Mouse (Mus musculus) layer of hippocampus, adult 9-11 months (tissue): ENCODE results near the gene Fcna.

Source experiments
- DNase-seq: peaks from one replicate; pipeline ENCODE4 v3.0.0; 2022

The Fcna gene

DNA sequence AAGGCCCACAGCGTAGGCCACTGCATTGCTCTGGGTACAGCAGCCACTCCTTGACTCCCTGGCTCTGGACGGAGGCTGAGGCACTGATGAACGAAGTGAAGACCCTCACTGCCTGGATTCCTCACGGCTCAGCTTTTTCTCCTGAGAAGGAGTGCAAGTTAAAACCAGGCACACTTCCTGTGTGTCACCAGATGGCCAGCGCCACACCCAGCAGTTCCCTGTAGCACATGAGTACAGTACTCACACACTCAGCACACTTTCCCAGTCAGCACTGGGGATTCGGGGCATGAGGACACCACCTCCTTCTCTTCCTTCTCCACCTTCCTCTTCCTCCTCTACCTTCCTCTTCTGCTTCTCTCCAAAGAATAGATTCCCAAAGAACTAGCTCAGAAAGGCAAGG is at the start of gene Fcna:
Gene Fcna, minus strand, starts transcription at position 220 of the 400 bp plus-strand sequence.
- no peak for DNase-seq

DNA sequence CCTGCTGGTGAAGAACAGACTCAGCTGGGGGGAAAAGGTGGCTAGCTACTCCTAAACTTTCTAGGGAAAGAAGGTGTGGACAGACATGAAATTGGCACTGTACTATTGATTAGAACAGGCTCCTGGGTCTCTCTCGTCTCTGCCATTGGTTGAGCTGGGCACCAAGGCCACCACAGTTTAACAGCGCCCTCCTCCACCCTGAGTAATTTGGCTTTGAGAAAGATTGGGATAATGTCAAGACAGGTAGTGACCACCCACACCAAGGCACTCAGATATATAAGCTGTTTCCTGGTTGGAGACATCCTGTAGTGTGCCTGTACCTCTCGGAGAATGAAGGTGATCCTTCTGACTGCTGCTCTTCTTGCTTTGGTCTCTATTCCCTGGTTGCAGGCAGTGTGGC is 48.7 kb upstream of the Fcna start, which contains the start of gene Lcn6:
Gene Lcn6, plus strand, starts transcription at position 301 of the 400 bp plus-strand sequence.
- DNase-seq = no peak

DNA sequence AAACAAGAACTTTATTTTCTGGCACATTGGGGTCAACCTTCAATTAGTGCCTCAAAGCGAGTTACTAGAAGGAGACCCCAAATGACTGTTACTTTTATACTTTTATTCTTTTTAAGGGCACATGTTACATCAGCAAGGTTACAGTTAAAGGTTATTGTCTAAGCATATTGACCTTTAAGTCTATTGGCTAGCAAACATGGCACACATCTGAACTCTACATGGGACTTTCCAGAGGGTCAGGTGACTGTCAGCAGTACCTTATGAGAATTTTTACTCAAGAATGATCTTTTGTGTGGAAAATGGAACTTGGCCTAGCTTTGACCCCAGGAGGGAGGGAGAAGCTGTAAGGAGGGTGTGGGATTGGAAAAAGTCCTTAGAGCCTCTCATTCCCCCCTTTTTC is 38.7 kb upstream of the Fcna start:
- DNase-seq = no peak

DNA sequence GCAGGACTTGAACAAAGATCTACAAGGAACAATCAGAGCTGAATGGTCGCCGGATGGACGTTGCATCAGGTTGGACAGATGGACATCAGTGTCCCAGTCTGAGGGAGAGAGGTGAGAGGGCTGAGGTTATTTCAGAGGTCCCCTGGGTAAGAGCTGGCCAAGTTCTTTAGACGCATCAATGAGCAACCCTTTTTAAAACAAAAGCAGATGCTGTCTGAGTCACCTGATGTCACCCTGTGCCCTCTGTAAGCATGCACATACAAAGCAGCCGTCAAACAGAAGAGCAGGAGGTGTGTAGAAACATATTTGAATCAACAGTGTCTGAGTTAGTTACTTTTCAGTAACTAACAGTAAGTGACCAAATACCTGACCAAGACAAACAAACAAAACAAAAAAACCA is 36.3 kb upstream of the Fcna start:
- no peak for DNase-seq

DNA sequence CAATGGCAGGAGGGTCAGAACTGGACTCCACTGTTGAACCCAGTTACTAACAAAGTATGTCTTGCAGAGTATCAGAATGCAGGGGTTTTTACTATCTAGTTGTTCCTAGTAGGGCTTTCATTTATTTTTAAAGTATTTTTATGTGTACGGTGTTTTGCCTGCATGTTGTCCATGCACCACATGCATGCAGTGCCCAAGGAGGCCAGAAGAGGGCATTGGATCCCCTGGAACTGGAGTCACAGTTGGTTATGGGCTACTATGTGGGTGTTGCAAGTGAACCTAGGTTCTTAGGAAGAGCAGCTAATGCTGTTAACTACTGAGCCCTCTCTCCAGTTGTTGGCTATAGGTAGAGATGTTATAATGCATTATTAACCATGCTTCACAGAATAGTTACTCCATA is 35.7 kb upstream of the Fcna start:
- DNase-seq = no peak

DNA sequence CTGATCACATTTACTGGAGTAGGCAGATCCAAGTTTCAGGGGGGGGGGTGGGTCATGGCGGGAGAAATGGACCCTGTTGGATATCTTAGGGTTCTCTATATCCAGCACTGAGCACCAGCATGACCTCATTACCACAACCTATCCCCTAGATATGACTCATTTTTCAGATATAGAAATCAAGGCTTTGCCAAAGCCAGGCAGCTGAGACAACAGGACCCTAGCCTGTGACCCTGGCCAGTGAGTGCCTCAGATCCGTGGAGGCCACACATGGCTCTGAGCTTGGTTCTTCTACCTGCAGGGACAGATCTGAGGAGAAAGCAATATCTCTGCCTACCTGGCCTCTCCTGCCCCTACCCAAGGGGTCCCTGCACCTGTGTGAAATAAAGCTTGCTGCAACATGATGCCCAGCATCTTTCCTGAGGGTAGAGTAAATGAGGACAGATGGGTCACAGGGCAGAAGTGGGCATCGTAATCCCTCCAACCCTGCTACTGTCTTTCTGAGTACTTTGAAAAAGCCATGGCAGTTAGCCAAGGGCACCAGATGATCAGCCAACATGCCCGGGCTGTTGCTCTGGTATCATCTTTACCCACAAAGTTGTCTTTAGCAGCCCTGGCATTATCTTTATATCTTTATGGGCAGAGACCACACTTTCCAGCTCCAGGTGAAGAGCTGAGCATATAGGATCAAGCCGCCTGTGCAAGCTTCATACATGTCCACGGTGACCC is 33.6 kb upstream of the Fcna start:
- DNase-seq = no peak

DNA sequence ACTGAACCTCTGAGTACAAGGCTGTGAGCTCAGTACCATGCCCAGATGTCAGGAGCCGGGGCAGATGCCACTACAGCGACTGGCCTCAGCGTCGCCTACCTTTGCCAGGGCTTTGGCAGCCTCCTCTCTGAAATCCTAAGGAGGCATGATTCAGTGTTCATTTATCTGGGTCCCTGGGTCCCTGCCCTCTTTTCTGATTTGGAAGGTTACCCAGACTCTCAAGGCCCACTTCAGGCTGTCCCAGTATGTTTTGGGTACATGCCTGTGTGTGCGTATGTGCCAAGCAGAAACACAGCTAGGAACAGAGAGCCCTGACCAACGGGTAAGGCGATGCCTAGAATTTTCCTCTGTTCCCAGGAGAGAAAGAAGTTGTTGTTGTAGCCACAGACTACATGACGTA is 32.4 kb upstream of the Fcna start:
- no peak for DNase-seq

DNA sequence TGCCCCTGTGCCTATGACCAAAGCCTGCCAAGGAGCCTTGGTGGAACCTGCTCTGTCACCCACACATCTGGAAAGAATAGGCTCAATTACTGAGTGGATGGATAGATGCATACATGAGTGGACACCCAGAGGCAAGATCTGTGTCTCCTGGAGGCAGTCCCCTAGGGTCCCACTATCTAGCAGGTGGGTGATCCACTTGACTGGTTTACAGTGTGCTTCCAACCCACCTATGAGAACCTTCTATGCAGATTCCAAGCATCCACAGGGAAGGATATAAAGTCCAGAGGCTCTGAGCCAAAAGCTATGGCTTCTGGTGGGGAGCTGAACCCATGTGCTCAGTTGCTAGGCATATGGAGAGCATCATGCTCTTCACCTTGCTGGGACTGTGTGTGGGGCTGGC is 29.8 kb upstream of the Fcna start, which contains the start of gene Lcn5:
Gene Lcn5, plus strand, starts transcription at position 301 of the 400 bp plus-strand sequence.
- no peak for DNase-seq

DNA sequence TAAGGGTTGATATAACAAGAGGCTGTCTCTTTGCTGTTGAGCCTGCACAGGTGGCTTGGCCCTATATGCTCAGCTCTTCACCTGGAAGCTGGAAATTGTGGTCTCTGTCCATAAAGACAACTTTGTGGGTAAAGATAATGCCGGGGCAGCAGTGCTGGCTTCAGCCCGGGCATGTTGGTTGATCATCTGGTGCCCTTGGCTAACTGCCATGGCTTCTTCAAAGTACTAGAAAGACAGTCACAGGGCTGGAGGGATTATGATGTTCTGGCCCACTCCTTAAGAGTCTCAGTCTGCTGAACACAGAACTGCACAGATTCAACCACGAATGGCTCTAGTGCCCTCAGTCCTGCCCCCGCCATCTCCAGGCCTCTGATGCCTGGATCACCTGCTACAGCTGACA is 29.4 kb upstream of the Fcna start:
- no peak for DNase-seq

DNA sequence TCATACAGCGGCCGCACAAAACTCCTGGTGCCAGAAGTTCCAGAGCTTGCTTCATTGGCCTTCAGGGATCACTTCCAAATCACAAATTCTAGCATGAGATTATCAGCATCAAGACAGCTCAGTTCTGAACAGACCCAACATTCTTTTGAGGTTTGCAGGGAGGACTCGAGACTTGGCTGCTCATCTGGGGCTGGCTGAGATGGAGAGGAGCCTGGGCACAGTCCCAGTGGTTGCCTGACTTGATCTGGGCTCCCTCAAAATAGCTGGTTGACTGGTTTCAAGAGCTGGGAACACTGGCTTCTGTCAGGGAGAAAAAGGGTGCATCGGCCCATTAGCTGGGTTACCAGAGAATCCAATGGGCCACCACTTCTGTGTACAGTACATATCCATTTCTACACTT is 28.9 kb upstream of the Fcna start:
- DNase-seq = no peak

DNA sequence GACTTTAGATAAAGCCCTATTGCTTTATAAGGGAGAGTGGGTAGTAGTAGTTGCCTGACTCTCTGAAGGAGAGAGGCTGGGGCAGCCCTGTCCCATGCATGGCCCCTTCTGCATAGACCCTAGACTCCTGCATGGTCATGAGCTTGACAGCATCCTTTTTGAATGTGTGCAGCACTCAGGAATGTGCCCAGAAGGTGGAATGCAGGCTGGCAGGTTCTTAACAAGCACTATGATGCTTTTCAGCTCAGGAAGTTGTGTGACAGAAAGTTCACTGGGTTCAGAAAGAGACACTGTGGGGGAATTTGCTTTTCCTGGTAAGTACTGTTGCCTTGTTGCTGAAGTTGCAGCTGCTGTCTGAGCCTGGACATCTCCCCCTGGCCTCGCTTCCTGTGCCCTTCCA is 26.7 kb upstream of the Fcna start:
- no peak for DNase-seq

DNA sequence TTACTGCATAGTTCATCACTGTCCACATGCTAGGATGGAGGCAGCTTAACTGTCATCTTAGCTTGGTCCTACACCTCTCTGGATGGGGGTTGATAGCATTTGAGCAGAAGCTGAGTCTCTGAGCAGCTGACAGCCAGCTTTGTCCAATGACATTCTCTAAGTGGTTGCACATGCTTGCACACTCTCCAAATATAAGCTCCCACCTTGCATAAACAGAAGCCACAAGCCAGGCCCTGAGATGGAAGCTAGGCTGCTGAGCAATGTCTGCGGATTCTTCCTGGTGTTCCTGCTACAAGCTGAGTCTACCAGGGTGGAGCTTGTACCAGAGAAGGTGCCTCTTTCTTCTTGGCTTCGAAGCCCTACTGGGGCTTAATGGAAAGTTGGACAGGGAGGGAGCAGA is 25.1 kb upstream of the Fcna start, which contains the start of gene Lcn8:
Gene Lcn8, plus strand, starts transcription at position 219 of the 400 bp plus-strand sequence.
- no peak for DNase-seq

DNA sequence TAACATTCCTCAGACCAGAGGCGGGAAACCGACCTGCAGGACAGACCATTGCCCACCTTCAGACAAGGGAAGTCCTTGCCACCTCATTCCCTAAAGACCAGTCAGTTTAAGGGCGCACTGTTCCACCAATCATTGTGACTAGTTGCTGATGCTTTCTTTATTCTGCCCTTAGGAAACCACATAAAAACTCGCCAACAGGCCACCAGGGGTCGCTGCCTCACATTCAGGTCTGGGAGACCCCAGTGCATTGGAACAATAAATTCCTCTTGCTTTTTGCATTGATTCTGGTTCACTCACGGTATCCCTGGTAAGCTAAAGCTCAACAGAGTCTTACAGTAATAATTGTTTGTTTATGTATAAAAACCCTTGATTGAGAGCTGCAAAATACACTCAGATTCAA is 12.1 kb upstream of the Fcna start:
- no peak for DNase-seq

DNA sequence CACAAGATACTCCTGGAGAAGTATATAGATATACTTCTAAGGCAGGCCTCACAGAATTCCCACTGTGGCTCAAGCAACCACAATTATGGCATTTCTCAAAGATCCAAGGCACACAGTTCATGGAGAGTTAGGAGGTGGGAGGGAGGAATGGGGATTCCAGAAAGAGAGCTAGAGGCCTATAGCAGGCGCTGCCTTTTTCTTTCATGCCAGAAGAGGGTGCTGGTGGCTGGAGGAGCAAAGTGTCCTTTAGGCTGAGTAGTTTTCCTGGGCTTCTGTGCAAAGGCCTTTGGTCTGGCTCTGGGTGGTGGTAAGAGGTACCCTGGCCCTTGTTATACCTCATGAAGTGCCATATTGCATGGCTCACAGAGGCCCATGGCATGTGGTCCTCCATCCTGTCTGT is 6.2 kb upstream of the Fcna start:
- no peak for DNase-seq

DNA sequence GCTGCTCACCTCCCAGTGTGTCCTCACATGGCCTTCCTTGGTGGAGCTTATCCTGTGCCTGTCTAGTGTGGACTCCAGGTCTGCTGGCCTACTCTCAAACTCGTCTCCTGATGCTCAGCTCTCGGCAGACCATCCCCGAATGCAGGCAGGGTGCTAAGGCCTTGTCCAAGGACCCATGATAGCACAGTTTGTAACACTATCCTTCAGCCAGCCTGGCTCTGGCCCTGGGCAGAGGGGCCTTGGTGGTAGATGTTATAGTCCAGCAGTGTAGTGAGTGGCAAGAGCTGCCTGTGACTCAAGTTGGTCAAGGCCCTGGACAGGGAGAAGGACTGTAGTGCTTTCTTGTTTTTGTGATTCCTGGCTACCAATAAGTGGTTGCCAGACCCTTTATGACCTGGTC is 5.8 kb upstream of the Fcna start:
- no peak for DNase-seq

DNA sequence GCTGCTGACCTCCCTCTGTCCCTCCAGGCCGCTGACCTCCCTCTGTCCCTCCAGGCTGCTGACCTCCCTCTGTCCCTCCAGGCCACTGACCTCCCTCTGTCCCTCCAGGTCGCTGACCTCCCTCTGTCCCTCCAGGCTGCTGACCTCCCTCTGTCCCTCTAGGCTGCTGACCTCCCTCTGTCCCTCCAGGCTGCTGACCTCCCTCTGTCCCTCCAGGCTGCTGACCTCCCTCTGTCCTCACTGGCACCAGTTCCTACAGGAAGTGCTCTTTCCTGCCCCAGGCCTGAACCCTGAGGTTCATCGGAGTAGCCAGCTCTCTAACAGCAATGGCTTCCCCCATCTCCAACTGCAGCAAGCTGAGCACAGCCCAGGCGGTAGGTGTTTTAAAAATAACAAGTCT is 908 bp upstream of the Fcna start:
- no peak for DNase-seq

DNA sequence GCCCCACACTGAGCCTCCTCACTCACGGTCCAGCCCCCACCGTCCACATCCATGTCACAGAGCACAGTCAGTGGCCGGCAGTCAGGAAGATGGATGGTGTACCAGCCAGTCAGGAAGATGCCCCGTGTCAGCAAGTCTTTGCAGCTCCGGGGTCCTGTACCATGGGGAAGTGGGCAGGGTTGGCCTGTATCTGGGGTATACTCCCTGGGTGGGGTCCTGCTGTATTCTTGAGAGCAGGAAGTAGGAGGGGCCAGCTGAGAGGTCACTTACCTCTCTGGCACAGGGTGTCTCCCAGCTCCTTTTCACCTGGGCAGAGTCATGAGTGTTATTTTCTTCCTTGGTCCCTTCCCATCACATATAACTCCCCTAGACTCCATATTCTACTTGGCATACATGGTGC is 1.8 kb downstream of the Fcna start:
- no peak for DNase-seq

DNA sequence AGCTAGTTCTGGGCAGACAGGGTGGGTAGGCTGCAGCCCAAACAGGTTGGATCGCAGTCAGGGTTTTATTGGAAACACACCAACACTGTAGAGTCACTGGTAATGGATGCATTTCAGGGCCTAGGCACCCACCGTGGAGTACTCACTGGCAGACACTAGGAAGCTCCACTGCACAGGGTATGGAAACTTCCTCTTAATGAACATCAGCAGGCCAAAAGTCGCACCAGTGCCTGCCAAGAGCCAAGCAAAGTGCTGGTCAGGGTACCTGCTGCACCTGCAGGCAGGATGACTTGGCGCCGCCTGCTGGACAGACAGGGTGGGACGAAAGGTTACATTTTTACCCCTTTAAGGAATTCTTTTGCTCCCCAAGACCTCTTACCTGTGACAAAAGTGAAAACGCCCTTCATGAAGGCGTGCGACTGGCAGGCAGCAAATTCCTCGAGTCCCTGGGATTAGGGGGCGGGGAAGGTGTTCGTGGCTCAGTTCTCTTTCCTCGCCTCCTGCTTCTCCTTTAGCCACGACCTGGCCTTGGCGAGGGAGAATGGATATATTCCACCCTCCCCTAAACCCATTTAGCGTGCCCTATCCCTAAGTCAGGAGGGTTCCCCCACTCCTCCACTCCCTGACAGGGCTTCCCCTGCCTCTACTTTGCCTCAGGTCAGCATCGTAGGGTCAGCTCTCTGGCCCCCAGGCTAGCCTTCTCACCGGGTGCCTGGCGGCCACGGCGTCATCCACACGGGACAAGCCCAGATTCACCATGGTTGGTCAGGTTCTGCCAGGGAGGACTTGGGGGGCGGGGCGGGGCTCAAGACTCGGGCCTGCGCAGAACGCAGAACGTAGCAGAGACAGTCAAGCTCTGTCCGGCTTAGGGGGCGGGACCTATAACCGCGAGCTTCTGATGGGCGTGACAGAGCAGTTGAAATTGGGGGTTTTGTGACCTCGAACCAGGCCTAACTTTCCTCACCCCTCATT is 6.3 kb downstream of the Fcna start, which contains the start of gene Tmem141:
Gene Tmem141, minus strand, starts transcription at position 777 of the 972 bp plus-strand sequence.
- DNase-seq = peak; percentile 93

DNA sequence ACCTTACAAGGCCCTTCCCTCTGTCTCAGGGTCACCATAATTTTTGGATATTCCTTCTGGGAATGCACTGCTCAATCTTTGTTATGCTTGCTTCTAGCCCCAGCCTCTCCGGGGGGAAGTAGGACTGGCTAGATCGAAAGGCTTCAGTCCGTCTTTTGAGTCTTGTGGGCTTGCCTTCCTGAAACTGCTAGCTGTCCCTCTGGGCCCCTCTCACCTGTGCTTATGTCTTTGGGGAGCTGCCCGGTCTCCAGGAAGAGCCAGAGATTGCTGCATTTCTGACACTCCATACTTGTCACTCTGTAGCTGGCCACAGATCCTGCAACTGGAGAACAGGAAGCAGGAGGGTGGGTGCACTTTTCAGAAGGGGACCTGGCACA is 7.0 kb downstream of the Fcna start:
- DNase-seq = no peak

DNA sequence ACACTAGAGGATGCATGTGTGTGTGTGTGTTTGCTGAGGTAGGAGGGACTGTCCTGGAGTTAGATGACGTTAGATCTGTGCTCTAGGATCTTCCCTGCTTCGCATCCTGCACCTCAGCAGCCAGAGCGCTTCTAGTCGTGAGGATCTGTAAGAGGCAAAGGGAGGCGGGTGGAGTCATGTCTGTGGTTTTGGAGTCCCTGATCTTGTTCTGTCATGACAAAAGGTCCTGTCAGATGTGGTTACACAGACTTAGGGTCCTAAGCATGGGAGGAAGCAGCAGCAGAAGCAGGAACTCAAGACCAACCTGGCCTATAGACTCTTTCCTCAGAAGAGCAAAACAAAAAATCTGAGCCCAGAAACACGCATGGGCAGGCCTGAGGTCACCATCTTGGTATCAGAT is 7.4 kb downstream of the Fcna start:
- no peak for DNase-seq

DNA sequence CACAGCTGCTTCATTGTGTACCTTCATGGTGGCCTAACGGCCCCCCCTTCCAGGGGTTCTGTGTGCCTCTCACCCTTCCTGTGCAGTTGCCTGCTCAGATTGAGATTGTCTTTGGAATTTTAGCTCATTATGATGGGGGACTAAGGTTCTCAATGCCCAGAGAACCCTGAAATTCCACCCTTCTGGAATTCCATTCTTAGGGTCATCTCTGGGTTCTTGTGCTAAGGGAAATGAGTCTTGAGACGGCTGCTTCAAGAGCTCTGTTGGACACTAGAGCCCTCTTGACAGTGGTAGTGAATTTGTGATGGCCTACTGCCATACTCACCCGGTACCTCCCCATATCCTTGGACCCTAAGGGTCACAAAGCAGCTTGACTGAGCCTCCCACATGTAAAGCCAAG is 10.3 kb downstream of the Fcna start, which contains the start of gene Ccdc183:
Gene Ccdc183, minus strand, starts transcription at position 101 of the 400 bp plus-strand sequence.
- DNase-seq = no peak

DNA sequence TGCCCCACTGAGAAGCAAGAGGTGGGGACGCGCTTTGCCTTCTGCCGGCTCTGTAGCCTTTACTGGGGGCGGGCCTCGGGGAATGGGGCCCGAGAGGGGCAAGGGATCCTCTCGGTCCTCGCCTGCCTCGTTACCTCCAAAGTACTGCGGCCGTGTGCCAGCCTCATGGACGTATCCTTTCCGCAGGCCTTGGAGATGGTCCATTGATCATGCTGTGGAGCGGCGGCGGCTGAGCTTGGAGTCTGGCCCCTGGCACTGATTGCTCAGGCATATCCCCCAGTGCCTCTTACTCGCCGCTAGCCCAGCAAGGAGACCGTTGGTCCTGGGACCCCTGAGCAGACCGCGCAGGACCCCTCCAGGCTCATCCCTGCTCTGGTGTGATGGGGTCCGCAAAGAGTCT is 11.4 kb downstream of the Fcna start:
- DNase-seq = no peak

DNA sequence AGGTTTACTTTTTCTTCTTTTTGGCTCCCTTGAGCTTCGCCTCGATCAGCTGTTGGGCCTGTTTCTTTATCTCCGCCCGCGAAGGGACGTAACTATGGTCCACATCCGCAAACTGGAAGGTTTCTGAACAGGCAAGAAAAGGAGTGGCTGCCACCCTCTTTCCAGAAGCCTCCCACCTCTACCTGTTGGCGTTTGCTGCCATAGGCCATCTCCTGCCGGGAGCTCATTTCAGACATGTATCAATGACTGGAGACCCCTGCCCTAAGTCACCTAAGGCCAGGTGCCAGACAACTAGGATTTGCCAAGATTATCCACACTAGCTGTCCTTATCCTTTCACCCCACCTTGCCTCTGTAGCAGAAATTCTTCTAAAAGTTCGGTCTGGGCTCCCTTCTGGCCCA is 19.2 kb downstream of the Fcna start:
- no peak for DNase-seq
